Mouse (Mus musculus): Measurements from ENCODE around the gene Nkain1.

Gene Nkain1

DNA sequence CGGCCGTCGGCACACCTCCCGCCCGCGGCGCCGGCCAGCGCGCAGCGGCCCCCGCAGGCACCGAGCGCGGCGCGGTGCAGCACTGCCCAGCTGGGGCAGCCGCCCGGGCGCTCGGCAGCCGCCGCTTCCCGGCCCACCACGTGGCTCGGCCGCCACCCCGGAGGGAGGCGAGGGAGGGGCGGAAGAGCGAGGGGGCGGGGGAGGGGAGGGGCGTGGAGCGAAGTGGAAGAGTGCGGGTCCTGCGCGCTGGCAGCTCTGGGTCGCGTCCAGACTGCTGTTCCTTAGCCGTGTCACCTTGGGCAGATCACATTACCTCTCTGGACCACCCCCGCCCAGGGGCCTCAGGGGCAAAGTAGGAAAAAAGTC is at the start of gene Nkain1:
Gene Nkain1 (minus strand): TSS at position 126 of the 366 bp plus-strand sequence.
- DNase-seq (ENCODE audit: extremely low spot score): peak; percentile 79

DNA sequence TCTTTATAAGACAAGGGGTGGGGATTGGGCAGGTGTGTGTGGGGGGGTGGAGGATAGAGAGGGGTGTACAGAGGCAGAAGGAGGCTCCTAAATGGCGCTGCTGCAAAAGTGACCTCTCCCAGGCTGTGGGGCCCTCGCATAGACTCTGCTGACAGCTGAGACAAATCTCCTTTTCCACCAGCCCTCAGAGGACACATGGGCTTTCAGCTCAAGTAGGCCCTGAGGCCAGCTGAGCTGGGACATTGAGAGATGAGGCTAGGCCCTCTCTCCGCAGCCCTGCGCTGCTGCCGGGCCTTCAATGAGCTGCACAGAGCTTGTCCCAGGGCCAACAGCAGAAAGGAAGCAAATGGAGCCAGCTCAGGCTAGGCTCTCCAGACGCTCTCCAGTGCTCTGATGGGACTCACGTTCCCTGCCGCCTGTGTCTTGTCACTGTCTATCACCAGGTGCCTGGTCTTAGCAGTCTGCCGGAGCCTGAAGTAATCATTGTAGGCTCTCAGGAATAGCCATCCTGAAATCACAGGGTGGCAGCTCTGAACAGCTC is 4.8 kb upstream of the Nkain1 start:
- no peak for DNase-seq (ENCODE audit: extremely low spot score)

DNA sequence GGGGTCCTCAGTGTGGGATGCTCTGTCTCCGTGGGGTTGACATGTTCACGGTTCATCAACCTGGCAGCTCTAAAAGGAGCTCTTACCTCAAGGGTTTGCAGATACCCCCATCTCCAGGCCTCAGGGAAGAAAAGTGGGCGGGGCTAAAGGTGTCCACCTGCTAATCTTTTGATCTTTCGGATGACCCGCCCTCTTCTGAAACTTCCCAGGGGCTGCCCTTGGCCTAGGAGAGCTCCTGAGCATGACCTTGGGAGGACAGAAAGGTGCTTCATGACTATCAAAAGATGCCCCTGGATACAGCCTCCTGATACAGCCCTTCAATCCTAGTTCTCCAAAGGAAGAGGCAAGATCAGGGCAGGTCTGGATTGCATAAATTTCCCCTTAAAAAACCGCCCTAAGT is 3.1 kb upstream of the Nkain1 start:
- no peak for DNase-seq (ENCODE audit: extremely low spot score)

- no peak for DNase-seq (ENCODE audit: extremely low spot score)
These were observed 2.4 kb upstream of the Nkain1 start for GRCm38 (mm10) chr4:130576247-130576931.

DNA sequence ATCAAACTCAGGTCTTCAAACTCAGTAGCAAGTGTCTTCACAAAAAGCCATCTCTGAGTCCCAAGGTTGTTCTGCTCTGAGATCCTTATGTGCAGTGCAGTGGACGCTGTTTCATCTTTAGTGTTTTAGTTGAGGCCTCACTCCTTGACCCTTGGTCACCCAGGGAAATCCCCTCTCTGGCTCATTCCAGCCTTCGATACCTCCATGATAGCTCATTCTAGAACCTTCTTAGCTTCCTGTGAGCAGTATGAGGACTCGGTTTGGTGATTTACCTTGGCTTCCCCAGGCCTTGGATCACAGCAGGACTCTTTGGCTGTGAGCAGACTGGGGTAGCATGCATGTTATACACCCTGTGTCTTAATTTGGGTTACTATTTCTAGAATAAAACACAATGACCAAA is 1.6 kb upstream of the Nkain1 start:
- DNase-seq (ENCODE audit: extremely low spot score): no peak

DNA sequence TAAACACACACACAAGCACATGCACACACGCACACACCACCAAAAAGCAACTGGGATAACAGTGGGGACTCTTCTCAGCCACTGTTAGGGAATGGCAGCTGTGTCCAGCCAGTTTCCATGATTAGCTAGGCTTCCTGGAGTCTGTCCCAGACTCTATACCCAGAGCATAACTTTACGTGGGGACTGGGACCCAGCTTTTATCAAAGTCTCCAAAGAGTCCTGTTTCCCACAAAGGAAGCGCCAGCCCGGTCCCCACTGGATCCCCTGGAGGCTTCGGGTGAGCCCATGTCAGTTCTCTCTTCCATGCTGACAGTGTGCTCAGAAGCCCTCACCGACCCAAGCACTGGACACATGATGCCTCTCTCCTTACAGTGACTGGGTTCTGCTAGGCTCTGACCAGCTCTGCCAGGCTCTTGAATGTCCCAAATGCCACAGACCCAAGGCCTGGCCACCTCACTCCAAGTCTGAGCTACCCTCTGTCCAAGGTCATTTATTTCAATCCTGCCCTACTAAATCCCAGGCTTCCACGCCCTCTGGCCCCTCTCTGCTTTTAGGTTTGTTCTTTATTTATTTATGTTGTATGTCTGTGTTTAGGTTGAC is 988 bp upstream of the Nkain1 start:
- DNase-seq (ENCODE audit: extremely low spot score): no peak

GRCm38 (mm10) chr4:130573351-130574047 is 474 bp downstream of the Nkain1 start:
- DNase-seq (ENCODE audit: extremely low spot score): peak; percentile 54

DNA sequence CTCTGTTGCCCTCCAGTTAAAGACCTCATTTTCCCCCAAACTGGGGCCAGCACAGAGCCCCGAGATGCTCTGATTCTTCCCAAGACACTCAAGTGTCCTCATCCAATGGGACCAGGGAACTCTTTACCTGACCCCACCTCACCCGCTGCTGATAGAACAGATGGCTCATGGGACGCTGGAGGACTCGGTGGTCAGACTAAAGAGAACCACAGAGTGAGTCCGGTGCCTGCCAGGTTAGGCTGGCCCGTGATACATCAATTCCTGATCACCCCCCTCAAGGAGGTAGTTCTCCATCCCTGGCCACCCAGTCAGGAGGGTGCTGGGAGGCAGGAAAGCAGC is 992 bp downstream of the Nkain1 start:
- no peak for DNase-seq (ENCODE audit: extremely low spot score)

DNA sequence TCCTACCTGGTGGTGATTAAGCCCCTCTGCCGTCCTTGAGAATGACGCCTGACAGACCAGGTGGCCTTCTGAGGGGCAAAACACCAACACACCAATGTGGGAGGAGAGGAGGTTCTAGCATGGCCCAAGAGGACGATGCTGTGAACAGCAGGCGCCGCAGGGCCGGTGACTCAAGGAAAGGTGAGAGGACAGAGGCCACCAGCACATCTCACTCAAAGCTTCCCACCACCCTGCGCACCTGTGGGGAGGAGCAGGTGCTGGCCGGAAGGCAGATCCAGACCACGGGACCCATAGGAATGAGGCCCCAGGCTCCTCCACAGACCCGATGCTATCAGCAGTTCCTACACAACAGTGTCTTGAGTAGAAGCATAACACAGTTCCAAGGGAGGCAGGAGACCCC is 1.4 kb downstream of the Nkain1 start:
- DNase-seq (ENCODE audit: extremely low spot score): no peak

- DNase-seq (ENCODE audit: extremely low spot score): no peak
These were observed 2.8 kb downstream of the Nkain1 start for GRCm38 (mm10) chr4:130570941-130571720.

DNA sequence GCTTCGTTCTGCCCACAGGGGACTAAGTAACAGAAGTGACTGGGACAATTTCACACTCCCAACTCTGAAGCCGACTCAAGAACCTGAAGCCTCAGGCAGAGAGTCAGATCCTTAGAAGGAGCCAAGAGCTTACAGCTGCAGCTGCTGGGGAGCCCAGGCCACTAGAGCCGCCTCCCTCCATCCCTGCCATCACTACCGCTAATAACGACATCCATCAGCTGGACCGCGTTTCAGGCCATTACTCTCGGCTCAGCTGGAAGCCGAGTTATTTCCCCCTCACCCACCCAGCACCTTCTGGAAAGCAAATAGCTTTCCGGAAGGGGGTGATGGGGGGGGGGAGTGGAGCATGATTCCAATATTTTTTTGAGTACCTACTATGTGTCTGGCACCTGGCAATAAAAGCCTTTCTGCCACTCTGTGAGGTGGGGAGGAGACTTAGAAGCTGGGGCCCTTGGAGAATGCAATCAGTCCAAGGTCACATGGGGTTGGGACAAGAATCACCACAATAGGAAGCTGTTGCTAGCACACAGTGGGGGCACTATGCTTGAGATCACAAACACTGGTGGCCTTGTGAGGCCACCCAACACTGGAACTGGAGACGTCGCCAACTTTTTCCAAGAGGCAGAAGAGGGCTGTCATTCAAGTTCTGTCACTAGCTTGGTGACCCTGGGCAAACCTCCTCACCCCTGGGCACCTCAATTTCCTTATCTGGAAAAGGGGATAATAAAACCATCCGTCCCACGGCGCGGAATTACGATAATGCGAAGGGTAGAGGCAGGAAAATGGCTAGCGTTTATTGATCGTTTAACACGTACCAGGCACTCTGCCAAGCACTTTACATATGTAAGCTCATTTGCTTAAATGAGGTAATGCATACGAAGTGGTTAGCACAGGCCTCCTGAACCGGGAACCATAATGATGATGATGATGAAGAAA is 5.7 kb downstream of the Nkain1 start:
- no peak for DNase-seq (ENCODE audit: extremely low spot score)

DNA sequence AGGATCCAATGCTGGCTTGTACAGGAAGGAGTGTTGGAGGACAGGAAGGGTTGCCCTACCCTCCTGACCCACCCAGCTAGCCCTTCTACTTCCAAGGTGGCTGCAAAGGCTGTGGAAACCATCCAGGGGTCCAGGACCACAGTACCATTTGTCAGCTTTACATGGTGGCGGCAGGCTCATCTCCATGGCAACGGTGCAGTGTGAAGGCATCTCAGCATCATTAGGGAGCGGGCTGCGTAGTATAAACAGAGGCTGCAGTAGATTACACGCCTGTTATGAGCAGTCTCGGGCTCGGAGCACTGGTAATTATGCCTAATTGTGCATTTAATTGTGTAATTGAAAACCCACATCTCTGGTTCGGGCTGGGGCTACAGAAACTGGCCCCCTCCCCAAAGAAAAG is 10.2 kb downstream of the Nkain1 start:
- no peak for DNase-seq (ENCODE audit: extremely low spot score)

- no peak for DNase-seq (ENCODE audit: extremely low spot score)
These were observed 10.7 kb downstream of the Nkain1 start for GRCm38 (mm10) chr4:130563260-130563756.

GRCm38 (mm10) chr4:130560576-130561310 is 13.2 kb downstream of the Nkain1 start:
- DNase-seq (ENCODE audit: extremely low spot score): no peak

DNA sequence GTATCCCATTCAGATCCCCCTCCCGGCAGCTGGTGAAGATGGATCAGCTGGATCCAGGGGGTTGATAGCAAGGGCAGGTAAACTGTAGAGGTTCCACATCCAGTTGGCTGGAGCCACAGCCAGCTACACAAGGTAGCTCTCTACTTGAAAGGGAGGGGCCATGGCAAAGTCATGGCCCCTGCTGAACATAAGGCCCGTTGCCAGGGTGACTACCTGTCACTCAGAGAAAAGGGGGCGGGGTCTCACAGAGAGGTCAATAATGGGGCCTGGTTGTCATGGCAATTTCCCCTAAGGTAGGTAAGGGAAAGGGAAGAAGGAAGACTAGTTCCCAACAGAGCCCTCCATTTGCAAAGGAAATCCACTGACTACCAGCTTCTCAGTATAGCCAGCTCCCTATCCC is 14.8 kb downstream of the Nkain1 start:
- DNase-seq (ENCODE audit: extremely low spot score): no peak

GRCm38 (mm10) chr4:130557852-130558251 is 16.1 kb downstream of the Nkain1 start:
- no peak for DNase-seq (ENCODE audit: extremely low spot score)

GRCm38 (mm10) chr4:130556992-130557391 is 17.0 kb downstream of the Nkain1 start:
- no peak for DNase-seq (ENCODE audit: extremely low spot score)

DNA sequence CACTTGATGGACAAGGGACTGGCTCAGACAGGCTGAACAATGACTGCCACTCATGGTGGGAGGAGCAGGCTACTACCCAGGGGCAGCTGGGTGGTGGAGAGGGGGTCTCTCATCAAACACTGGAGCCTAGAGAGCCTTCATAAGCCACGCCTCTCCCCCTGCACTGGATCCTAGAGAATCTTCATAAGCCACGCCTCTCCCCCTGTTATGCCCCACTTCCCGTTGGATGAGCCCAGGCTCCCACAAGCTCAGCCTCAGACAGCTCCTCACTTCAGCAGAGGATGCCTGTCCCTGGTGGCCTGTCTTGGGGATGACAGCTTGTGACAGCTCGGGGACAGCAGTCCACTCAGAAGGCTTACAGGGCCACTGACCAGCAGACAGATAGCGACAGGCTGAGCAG is 17.7 kb downstream of the Nkain1 start:
- DNase-seq (ENCODE audit: extremely low spot score): no peak

GRCm38 (mm10) chr4:130553121-130553448 is 20.9 kb downstream of the Nkain1 start:
- no peak for DNase-seq (ENCODE audit: extremely low spot score)
